ENCODE assay signal across 8 mouse cellular contexts in genomic region chr11:79252881-79253541, GRCm38 (mm10). TPM values are rescaled to one million over a fixed set of nuclear protein-coding genes. Genes with fewer than 3 reads are reported as not detected.
DNase-seq lines count a peak whose midpoint lies in the region; ATAC-seq and TF ChIP-seq lines count a peak whose summit lies in the region.

No protein-coding gene starts in this region.

- H3K27me3 ChIP-seq in hindbrain, embryonic 16.5 days (replicated peaks; ENCODE audit: control insufficient read depth, insufficient read depth, low read length), result no peaks in the 10 kb centered on the region

- no peaks in the 10 kb centered on the region for H3K9me3 ChIP-seq in hindbrain, embryonic 16.5 days (ENCODE audit: control insufficient read depth, low read length)

- DNase-seq in gastrocnemius, adult 2 months, result no peak
- no peak for DNase-seq in gastrocnemius, postnatal 14 days
- peak; percentile 49 for DNase-seq in ES-CJ7 (ENCODE audit: low read depth, low spot score)
- DNase-seq in lung, postnatal 36 days, result peak; percentile 42
- peak; percentile 16 for DNase-seq in yolk sac, embryonic 10.5 days (ENCODE audit: low spot score)
- no peak for DNase-seq in left cerebral cortex, postnatal 36 days (ENCODE audit: low spot score in 2 of 2)

- ATAC-seq in hindbrain, embryonic 16.5 days, result no peak

- TF ChIP-seq CTCF in gastrocnemius, adult 2 months (IDR thresholded peaks at IDR 0.05), result no peak
- TF ChIP-seq CTCF in embryonic fibroblast, embryonic 13.5 days (IDR thresholded peaks at IDR 0.05; ENCODE audit: borderline replicate concordance, insufficient read depth, low read length), result no peak

- peak overlapping the region; percentile 97 for H3K9ac ChIP-seq in hindbrain, embryonic 16.5 days (ENCODE audit: low read depth, low read length)

- peaks cover 5% of the 10 kb centered on the region; the same call in 1 of the 2 replicates for H3K36me3 ChIP-seq in hindbrain, embryonic 16.5 days (ENCODE audit: control insufficient read depth, insufficient read depth, low read length)

- H3K4me2 ChIP-seq in hindbrain, embryonic 16.5 days (ENCODE audit: low read length), result peak overlapping the region; percentile 60

- TF ChIP-seq POLR2A in embryonic fibroblast, embryonic 13.5 days (IDR thresholded peaks at IDR 0.05; ENCODE audit: low read depth, low read length), result peak; percentile 93

- H3K4me1 ChIP-seq in embryonic fibroblast, embryonic 13.5 days (ENCODE audit: control insufficient read depth, insufficient read depth, low read length), result no peaks in the 10 kb centered on the region; the same call in 1 of the 2 replicates
- H3K4me1 ChIP-seq in hindbrain, embryonic 16.5 days (ENCODE audit: control insufficient read depth, insufficient read depth, low read depth, low read length), result peaks cover 16% of the 10 kb centered on the region

- WGBS in hindbrain, embryonic 16.5 days, result 16% methylated on average over 6 of the region's 6 CpGs

- peak overlapping the region; percentile 97 for H3K27ac ChIP-seq in gastrocnemius, adult 2 months
- H3K27ac ChIP-seq in embryonic fibroblast, embryonic 13.5 days (ENCODE audit: insufficient read depth, low read length), result peak overlapping the region; percentile 91
- H3K27ac ChIP-seq in hindbrain, embryonic 16.5 days (ENCODE audit: low read depth, low read length), result no peak overlapping the region

- H3K4me3 ChIP-seq in gastrocnemius, adult 2 months, result peak overlapping the region; percentile 79
- H3K4me3 ChIP-seq in embryonic fibroblast, embryonic 13.5 days (ENCODE audit: insufficient read depth, low read length), result peak overlapping the region; percentile 94
- peak overlapping the region; percentile 92 for H3K4me3 ChIP-seq in hindbrain, embryonic 16.5 days (ENCODE audit: low read length)

- intact Hi-C loops in gastrocnemius, adult 2 months (cut with DNase I), result loop anchor here (5.0 kb wide), 1 partner anchor 39 kb away; no protein-coding TSS in a partner anchor
- intact Hi-C loops in gastrocnemius, postnatal 14 days (cut with DNase I; ENCODE audit: low total_unique reads), result no loop called here
- intact Hi-C loops in left cerebral cortex, postnatal 36 days (cut with DNase I), result loop anchor here (5.0 kb wide), 2 partner anchors 39 to 84 kb away; partner anchors contain the start of gene Nf1

RNA-seq across cellular contexts. Expression of gene Wsb1, which starts 1.5 kb away (rescaled TPM):
- total RNA-seq in gastrocnemius, adult 2 months (2021), result 10 to 100 TPM in 1 of 2 experiments, 1 to 10 TPM in 1; 7.2 to 14.3 TPM
- total RNA-seq in gastrocnemius, postnatal 14 days (2021), result 10 to 100 TPM; 16.5 to 19.1 TPM
- polyA plus RNA-seq in embryonic fibroblast, embryonic 13.5 days (2011; ENCODE audit: insufficient read length, low read depth, missing spikeins), result 227 and 261 TPM in 2 replicates
- polyA plus RNA-seq in hindbrain, embryonic 16.5 days (2015; fragmentation: Nextera tagmentation; extraction: Ambion mirVana), result 380 and 432 TPM in 2 replicates
- 10 to 100 TPM; 54.0 to 84.7 TPM for total RNA-seq in left cerebral cortex, postnatal 36 days (2021)

RNA-seq across cellular contexts. Expression of gene Gm9964, which starts 43.7 kb away (rescaled TPM):
- total RNA-seq in gastrocnemius, adult 2 months (2021), result not detected
- total RNA-seq in gastrocnemius, postnatal 14 days (2021), result not detected
- polyA plus RNA-seq in embryonic fibroblast, embryonic 13.5 days (2011; ENCODE audit: insufficient read length, low read depth, missing spikeins), result not detected in 2 replicates
- not detected in 2 replicates for polyA plus RNA-seq in hindbrain, embryonic 16.5 days (2015; fragmentation: Nextera tagmentation; extraction: Ambion mirVana)
- total RNA-seq in left cerebral cortex, postnatal 36 days (2021), result under 1 TPM in 1 of 2 experiments, not detected in 1; 0.97 TPM

Comparison
In these comparisons a context has a peak if more than half of its experiments do, and no peak if none do; other contexts are left out.
1. DNase-seq: peak in ES-CJ7 (single experiment), lung, postnatal 36 days (single experiment) and yolk sac, embryonic 10.5 days (single experiment); none in gastrocnemius, adult 2 months (single experiment), gastrocnemius, postnatal 14 days (single experiment) and left cerebral cortex, postnatal 36 days (0 of 2).
2. Peak in every context shown above with its lines, with median percentiles within 50 percentile points of each other: H3K4me3 ChIP-seq.